Mouse (Mus musculus): ENCODE measurements around the gene Slc6a21. TPM values are rescaled to one million over a fixed set of nuclear protein-coding genes. Genes with fewer than 3 reads are reported as not detected.

Gene Slc6a21
- not detected in 2 replicates for total RNA-seq (2017)

DNA sequence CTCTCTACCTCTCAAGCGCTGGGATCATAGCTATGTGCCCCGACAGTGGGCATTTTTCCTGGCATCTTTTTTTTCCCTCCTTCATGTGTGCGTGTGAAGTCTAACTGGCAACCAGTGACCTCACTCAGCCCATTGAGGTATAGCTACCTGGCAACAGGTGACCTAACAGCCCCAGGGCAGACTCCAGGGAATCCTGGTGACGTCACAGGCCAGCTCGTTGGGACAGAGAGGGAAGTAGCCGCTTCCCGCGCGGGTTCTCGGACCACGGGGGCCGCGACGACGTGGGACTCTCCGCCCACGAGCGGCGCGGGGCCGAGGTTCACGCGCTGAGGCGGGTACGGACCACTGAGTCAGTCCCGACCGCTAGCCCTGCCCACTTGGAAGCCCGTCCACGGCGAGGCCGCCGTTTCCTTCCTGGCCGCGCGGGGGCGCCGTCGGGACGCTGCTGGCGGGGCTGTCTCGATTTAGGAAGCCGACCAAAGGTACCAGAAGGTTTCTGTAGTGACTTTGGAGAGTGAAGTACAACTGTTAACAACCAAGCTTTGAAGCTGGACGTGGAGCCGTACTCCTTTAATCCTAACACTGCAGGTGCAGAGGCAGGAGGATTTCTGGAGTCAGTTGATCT, at the start of gene Slc6a21:
TSS of gene Slc6a21 (plus strand) at position 378 of the 625 bp plus-strand sequence.
- peak; percentile 58 for ATAC-seq (ENCODE audit: extremely low read depth, insufficient number of reproducible peaks, low FRiP score, poor library complexity, severe bottlenecking)

DNA sequence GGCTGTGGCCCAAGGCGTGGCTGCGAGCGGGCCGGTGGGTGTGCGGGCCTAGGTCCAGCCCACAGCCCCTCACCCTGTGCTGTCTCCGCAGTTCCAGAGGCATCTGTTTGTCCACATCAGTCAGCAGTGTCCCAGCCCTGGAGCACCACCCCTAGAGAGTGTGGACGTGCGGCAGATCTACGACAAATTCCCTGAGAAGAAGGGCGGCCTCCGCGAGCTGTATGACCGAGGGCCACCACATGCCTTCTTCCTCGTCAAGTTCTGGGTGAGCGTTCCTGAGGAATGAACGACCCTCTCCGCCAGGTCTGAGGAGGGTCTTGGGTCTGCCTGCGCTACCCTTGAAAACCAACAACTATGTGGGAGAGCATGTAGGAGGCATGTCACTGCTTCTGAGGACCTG, 48.8 kb upstream of the Slc6a21 start:
- no peak for ATAC-seq (ENCODE audit: extremely low read depth, insufficient number of reproducible peaks, low FRiP score, poor library complexity, severe bottlenecking)

DNA sequence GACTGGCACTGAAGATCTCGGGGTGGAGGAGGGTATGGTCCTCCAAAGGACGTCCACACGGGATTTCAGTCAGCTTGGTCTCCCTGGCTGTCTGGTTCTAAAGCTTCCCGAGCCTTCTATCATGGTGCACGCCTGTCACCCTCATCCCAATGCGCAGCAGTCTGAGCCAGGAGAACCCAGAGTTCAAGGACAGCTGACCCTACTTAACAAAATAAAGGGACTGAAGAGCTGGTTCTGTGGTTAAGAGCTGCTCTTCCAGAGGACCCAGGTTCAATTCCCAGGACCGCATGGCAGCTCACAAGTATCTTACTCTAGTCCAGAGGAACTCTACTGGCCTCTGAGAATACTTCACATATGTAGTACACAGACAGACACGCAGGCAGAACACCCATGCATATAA, 48.3 kb upstream of the Slc6a21 start:
- no peak for ATAC-seq (ENCODE audit: extremely low read depth, insufficient number of reproducible peaks, low FRiP score, poor library complexity, severe bottlenecking)

DNA sequence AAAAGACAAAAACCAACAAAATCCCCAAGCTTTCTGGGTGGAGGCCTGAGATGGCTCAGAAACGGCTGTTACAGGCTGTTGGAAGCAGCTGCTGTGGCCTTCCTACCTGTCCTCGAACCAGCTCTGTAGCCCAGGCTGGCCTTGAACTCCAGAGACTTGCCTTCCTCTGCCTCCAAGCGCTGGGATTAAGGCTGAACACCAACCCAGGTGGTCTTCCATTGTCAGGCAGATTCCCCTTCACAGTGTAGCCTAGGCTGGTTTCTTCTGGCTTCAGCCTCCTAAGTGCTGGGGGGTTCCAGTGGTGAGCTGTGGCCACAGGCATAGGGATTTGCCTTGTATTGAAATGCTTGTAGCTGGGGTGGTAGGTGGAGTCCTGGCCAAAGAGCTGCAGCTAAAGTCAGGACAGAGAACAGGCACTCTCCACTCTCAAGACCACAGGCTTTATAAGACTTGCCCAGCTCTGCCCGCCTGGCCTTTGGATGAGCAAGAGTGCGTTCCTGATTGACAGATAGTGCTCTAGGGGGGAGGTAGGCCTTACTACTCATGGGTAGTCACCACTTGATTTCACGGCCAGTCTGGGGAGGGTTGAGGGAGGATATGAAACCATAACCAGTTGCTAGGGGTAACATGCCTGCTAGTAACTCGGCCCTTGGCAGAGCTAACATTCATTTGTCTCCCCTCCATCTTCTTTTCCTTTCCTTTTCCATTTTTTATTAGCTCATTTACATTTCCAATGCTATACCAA, 47.7 kb upstream of the Slc6a21 start:
- ATAC-seq (ENCODE audit: extremely low read depth, insufficient number of reproducible peaks, low FRiP score, poor library complexity, severe bottlenecking): peak; percentile 79

DNA sequence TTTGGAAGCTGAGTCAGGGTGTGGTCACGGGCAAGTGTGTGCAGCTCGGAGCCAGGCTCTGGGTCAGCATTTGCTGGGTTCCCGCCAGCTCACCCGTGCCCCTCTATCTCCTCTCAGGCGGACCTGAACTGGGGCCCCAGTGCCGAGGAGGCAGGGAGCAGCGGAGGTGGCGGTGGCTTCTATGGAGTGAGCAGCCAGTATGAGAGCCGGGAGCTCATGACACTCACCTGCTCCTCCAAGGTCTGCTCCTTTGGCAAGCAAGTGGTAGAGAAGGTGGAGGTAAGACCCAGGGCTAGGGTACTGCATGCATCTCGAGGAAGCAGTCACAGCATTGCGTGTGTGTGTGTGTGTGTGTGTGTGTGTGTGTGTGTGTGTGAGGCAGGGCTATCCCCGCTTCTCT, 46.1 kb upstream of the Slc6a21 start:
- no peak for ATAC-seq (ENCODE audit: extremely low read depth, insufficient number of reproducible peaks, low FRiP score, poor library complexity, severe bottlenecking)

DNA sequence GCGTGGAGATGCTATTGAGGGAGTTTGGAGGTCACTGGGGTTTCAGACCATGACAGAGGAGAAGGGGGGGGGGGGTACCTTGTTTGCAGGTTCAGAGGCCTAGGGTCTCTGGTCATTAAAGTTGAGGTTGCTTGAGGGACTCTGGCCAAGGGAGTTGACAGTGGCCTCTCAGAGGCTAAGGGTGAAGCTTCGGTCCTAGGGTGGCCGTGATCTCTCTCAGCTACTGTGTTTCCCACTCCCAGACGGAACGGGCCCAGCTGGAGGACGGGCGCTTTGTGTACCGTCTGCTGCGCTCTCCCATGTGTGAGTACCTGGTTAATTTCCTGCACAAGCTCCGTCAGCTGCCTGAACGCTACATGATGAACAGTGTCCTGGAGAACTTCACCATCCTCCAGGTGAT, 45.4 kb upstream of the Slc6a21 start:
- ATAC-seq (ENCODE audit: extremely low read depth, insufficient number of reproducible peaks, low FRiP score, poor library complexity, severe bottlenecking): no peak

DNA sequence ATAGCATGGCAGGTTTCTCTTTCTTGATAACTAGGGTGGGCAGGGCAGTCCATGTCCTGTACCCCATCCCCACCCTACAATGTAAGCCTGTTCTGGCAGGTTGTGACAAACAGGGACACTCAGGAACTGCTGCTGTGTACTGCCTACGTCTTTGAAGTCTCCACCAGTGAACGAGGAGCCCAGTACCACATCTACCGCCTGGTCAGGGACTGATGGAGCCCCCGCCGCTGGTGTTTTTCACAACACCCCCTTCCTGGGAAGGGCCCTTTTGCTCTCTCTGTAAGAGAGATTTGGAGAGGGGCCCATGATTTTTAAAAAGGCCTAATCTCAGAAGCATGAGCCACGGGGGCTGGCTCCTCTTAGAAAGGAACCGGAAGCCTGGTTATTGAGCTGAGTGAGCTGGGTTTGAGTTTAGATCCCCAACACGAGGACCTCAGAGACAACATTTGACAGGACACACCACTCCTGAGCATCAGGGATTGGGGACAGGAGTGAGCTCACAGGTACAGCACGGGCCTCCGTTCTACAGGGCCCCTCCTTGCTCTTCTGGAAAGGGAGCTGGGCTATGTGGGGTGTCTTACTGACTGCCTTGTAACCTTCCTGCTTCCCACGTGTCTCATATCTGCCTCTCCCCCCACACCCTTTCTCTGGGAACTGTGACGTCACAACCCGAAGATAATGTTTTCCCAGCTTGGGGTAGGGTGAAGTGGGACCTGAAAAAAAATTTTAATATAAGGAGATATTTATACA, 44.4 kb upstream of the Slc6a21 start:
- no peak for ATAC-seq (ENCODE audit: extremely low read depth, insufficient number of reproducible peaks, low FRiP score, poor library complexity, severe bottlenecking)

DNA sequence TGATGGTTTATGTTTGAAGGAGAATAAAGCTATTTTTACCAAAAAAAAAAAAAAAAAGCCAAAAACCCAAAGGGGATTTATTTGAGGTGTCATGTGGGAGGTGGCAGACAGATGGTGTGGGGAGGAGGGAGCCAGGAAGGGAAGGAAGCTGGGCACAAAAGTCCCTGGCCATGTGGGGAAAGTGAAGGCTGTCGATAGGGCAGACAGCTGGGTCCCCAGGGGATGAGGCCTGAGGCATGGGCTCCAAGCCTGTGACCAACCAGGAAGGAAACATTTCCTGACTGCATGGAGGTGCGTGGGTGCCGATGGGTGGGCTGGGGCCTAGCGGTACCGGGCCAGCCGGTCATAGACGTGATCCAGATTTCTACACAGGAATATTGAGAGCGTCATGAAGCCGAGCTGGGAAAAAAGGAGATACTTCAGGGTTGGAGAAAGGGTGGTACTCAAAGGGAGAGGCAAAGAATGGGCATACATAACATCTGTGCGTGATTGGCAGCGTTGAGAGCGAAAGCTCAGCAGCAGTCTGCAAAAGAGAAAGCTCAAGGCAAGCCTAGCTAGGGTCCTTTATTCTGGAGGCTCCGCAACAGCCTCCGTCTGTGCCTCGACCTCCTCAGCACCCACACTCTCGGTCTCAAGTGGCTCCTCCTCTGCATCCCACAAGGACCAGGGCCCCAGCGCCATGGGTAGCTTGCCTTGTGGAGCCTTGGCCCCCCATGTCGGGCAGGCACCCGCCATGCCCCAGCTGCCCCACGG, 43.6 kb upstream of the Slc6a21 start:
- ATAC-seq (ENCODE audit: extremely low read depth, insufficient number of reproducible peaks, low FRiP score, poor library complexity, severe bottlenecking): no peak

DNA sequence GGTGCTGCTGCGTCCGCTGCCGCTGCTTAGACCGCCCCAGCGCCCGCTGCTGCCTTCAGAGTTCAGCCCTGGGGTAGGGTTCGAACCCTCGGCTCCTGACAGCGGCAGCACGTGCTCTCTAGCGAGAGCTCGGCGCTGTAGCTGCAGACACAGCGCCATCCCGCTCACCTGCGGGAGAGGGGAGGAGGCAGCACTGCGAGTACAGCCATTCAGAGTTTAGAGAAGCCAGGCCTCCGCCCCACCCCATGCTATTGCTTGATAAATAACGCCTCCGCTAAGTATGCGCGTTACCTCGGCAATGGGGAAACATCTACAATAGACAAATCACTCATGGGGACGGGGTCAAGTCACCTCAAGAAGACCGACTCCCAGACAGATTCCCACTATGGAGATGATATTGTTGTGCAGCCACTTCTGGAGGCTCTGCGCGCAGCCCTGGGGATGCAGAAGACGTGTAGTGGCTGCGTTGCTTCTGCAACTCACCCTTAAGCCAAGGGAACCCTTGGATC, 42.9 kb upstream of the Slc6a21 start:
- no peak for ATAC-seq (ENCODE audit: extremely low read depth, insufficient number of reproducible peaks, low FRiP score, poor library complexity, severe bottlenecking)

DNA sequence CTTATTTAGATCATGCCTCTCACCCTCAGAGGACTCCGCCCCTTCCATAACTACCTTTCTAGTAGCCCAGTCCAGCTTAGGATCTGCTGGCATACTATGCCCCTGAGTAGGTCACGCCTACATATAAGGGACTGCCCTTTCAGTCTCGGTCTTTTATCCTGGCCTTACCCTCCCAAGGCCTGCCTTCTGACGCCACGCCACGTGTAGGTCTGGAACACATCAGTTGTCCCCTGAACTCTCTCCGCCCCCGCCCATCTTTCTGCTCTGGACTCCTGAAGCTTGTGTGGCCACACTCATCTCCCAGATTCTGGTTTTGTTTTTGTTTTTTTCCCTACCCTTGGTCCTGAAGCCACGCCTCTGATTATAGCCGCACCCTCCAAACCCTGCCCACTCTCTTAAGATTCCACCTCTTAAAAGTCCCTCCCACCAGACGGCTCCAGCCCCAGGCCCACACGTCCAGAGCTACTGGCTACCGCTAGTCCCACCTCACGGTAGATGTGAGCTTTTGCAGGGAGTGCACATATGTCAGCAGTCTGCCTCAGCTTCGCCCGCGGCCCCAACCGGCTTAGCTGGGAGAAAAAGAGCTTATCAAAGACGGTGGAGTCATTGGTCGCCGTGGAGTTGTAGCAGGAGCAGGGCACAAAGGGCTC, 42.3 kb upstream of the Slc6a21 start:
- ATAC-seq (ENCODE audit: extremely low read depth, insufficient number of reproducible peaks, low FRiP score, poor library complexity, severe bottlenecking): no peak

DNA sequence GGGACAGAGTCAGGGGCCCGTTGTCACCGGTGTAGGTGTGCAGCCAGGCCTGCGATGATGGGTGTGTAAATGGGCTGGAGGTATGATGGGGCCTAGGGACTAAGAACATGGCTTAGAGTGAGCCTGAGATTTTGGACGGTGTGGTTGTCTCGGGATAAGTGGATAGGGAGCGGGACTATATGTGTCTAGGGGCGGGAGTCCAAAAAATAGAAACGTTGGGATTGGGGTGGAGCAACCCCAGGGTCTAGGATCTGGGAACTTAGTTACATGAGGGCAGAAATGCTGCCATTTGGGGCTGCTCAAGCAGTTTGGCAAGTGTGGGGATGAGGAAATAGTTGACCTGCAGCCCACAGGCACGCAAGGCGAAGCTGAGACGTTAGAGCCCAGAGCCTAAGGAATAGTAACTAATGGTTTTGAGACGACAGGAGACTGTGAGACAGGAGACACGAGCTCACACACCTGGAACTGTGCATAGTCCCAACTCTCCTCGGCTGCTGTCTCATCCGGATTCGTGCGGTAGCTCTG, 41.6 kb upstream of the Slc6a21 start:
- ATAC-seq (ENCODE audit: extremely low read depth, insufficient number of reproducible peaks, low FRiP score, poor library complexity, severe bottlenecking): no peak

DNA sequence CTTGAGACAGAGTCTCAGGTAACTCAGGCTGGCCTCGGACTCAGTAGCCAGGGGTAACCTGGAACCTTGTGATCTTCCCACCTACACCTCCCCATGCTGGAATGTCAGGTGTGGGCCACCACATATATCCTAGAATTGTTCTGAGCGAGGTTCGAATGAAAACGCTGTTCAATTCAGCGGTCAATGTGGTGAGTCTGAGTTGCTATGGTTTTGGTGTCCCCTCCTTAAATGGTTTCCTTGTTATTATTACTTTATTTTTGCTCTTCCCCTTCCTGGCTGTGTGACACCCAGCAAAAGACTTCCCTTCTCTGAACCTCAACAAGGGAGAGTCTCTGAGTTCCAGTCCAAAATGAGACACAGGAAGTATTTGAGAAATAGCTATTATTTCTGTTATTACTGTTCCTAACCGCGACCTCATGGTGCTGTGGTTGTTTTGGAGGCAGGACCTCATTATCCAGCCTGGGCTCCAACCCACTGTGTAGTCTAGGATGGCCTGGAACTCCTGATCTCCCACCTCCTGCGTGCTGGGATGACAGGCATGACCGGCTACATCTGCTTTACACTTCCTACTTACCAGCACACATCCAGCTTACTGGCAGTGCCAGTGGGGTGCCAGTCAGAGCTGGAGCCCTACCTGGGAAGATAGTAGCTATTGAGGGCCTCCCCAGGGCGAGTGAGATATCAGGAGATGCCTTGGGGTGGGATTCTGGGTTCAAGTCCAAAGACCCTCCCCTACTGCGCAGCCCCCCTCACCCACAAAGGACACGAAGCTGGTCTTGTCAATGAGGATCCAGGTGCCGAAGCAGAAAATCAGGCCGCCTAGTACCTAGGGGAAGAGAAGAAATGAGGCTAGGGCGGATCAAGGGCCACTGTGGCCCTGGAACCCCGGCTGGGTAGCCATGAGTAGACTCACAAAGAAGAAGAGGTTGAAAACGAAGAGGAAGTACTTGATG, 39.3 kb upstream of the Slc6a21 start:
- ATAC-seq (ENCODE audit: extremely low read depth, insufficient number of reproducible peaks, low FRiP score, poor library complexity, severe bottlenecking): no peak

DNA sequence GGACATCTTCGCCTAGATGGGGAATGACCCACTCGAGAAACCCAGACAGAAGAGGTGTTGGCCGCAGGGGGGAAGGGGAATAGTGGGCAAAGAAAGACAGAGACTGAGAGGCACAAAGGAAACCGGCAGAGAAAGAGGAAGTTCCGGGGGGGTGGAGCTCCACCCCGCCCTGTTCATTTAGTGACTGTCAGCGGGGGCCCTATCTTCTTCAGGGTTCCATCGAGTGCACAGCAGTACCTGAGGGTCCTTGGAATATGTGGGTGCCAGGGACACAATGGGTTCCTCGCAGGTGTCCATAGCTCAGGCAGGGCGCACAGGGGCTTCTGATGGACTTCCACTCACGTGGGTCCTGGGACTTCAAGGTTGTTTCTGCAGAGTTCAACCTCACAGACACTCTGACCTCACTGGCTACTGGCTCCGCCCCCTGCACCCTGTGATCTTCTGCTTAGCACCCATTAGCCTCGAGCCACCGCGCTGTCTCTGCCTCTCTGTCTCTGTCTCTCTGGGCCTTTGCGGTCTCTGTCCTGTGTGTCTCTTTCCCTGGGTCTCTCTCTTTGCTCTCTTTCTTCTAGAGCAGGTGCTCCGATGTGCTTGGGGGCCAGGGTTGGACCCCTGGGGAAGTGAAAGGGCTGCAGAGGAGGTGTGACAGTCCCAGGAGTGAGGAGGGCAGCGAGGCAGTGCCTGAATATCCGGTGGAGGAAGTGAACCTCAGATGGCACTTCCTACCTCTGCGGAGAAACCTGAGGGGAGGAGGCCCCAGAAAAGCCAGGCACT, 38.4 kb upstream of the Slc6a21 start, which contains the start of gene Cd37:
TSS of gene Cd37 (minus strand) at position 393 of the 774 bp plus-strand sequence.
- ATAC-seq (ENCODE audit: extremely low read depth, insufficient number of reproducible peaks, low FRiP score, poor library complexity, severe bottlenecking): peak; percentile 69

DNA sequence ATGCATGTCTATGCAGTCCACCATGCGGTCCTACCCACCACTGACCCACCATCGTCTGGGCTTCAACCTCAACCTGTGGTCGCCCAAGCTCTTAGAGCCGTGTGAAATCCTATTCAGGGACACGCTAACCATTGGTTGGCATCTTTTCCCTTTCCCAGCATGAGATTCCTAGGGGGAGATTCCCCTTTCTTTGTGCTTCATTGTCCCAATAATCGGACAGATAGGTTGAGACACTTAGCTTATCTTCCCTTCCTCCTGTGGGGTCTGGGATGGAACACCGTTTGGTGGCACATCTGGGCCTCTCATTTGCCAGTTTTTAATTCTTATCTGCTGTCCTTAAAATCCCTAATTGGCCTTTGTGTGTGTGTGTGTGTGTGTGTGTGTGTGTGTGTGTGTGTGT, 37.2 kb upstream of the Slc6a21 start:
- ATAC-seq (ENCODE audit: extremely low read depth, insufficient number of reproducible peaks, low FRiP score, poor library complexity, severe bottlenecking): no peak

DNA sequence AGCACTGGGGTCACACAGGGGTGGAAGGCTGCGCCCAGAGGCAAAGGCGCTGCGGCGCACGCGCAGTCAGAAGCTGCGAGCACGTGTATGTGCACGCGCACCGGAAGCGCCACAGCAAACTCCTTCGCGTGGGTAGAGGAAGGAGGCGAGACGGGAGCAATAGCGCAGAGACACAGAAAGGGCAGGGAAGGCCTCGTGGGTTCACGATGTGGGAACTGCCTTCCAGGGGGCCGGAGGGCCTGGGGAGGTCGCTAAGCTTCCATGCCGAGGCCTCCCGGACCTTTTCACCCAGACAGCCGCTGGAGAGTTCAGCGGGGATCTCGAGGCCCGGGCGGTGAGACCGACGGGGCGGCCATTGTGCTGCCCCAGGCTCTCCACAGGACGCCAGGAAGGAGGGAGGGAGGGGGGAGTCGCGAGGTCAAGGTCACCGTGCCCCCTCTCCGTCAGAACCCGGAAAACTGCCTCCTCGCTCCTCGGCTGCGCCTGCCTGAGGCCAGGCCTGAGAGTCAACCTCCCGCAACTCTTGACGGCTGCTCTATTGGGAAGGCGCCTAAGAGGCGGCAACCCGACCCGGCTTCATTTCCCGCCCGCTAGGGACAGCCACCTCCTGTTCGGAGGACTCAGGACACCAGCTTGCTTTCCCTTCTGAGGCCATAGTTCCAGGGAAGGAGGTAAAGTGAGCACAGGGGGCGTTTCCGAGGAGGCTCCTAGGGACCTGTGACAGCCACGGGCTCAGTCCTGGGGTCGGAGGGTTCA, 36.5 kb upstream of the Slc6a21 start, which contains the start of gene Slc6a16:
TSS of gene Slc6a16 (plus strand) at position 453 of the 756 bp plus-strand sequence.
- ATAC-seq (ENCODE audit: extremely low read depth, insufficient number of reproducible peaks, low FRiP score, poor library complexity, severe bottlenecking): no peak

DNA sequence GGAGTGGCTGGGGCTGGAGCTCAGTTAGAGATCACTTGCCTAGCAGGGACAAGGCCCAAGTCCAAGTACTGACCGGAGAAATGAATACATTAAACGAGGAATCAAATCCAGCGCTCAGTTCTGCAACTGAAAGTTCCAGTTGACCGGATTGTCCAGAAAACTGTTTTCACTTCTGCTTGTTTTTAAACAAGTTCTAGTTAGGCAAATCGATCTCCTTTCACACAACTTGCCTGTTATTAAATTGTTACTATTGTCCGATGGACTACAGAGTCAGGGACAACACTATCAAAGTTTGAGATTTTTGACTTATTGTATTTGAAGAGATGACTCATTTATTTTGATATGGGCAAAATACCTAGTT, 35.9 kb upstream of the Slc6a21 start:
- ATAC-seq (ENCODE audit: extremely low read depth, insufficient number of reproducible peaks, low FRiP score, poor library complexity, severe bottlenecking): no peak
